Mouse (Mus musculus): ENCODE data around the gene Cxcr5. TPM values are rescaled to one million over a fixed set of nuclear protein-coding genes. Genes with fewer than 3 reads are reported as not detected.
"Not testable (repeated sequence)": the region's sequence is repeated elsewhere in the genome, so short reads cannot be mapped to it uniquely, and the experiment has no call there.

Cxcr5 gene
- polyA plus RNA-seq, 1 experiment, result not detected

DNA sequence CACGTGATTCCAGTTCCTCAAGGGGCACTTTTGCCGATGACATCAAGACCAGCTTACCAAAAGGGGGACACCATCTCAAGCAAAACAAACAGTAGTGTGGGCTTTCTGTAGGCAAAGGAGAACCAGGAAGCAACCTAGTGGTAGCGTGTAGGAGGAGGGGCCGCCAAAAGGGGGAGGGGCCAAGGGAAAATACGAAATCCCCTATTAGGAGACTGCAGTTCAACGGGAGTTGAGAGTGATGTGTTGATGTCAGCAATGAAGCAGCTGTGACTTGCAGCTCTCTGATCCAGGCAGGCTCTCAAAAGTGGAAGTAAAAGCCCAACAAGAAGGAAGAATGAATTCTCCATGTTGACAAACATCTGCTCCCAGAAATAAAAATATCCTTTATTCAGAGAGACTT is 17.7 kb upstream of the Cxcr5 start:
- H3K4me3 ChIP-seq (replicated peaks), result peak overlapping the region; percentile 61

DNA sequence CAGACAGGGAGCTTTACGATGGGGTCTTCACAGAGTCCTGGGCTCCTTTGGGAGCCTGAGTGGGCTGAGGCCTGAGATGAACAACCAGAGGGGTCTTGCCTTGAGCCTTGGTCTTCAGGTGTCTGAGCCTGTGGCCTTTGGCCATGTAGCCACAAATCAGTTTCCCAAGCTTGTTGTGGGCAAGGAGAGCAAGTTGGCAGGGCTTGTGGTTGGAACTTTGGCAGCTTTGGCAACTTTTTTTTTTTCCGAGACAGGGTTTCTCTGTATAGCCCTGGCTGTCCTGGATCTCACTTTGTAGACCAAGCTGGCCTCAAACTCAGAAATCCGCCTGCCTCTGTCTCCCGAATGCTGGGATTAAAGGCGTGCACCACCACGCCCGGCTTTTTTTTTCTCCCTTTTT is 14.4 kb upstream of the Cxcr5 start:
- not testable (repeated sequence) for H3K4me3 ChIP-seq (replicated peaks); H3K9me3 ChIP-seq (ENCODE audit: control insufficient read depth, low read length); H3K27me3 ChIP-seq (ENCODE audit: control insufficient read depth); H3K36me3 ChIP-seq (ENCODE audit: control insufficient read depth)
- H3K4me1 ChIP-seq (ENCODE audit: control insufficient read depth), result peaks cover 23% of the 10 kb centered on the region

More for the DNA sequence above, 17.7 kb upstream of the Cxcr5 start:
- Histone ChIP-seq H3K4me1 (ENCODE audit: control insufficient read depth) (peaks cover 38% of the 10 kb centered on the region), H3K27me3 (ENCODE audit: control insufficient read depth) (peaks cover 4% of the 10 kb centered on the region), H3K36me3 (ENCODE audit: control insufficient read depth) (no peaks in the 10 kb centered on the region), H3K9me3 (ENCODE audit: control insufficient read depth, low read length) (peaks cover 15% of the 10 kb centered on the region)
- TF ChIP-seq GATA1 (IDR thresholded peaks at IDR 0.05; ENCODE audit: low read length), result no peak

DNA sequence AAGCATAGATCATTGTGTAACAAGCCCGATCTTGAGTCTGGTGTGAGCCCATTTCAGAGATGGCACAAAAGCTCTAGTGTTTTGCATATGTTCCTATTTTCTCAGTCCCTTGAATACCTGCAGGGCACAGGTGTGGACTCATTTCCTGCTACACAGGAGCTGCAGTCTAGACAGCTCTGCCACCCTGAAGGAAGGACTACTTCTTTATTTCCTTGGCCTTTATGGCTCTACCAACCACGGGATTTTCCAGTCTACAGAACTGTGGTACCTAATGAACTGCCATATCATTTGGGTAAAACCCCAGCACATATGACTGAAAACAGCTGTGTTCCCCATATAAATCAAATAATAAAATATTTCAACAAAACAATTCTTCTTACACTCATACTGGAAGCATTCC is 13.4 kb upstream of the Cxcr5 start:
- no peaks in the 10 kb centered on the region for H3K9me3 ChIP-seq (ENCODE audit: control insufficient read depth, low read length)
- H3K4me3 ChIP-seq (replicated peaks), result no peak overlapping the region
- H3K27me3 ChIP-seq (ENCODE audit: control insufficient read depth), result no peaks in the 10 kb centered on the region
- peaks cover 16% of the 10 kb centered on the region for H3K4me1 ChIP-seq (ENCODE audit: control insufficient read depth)
- no peaks in the 10 kb centered on the region for H3K36me3 ChIP-seq (ENCODE audit: control insufficient read depth)
- TF ChIP-seq GATA1 (IDR thresholded peaks at IDR 0.05; ENCODE audit: low read length), result no peak
- no peak for TF ChIP-seq TAL1 (IDR thresholded peaks at IDR 0.05; ENCODE audit: low read length)

DNA sequence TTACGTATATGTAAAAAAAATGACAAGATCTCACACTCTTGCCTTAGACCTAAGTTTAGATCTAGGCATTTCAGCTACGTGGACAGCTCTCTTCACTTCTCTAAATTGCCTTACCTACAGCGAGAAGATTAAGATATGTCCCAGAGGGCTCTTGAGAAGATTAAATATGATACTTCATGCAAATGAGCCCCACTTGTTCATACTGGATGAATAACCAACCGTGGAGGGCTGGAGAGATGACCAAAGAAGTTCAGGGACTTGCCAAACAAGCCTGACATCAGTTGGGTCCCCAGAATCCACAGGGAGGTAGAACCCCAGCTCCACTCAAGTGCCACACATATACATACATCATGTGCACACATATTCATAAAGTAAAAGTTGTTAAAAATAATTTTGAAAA is 11.6 kb upstream of the Cxcr5 start:
- H3K4me1 ChIP-seq (ENCODE audit: control insufficient read depth), result 0 out of 2 replicates have a peak, but pooled peaks cover 3% of the 10 kb centered on the region
- H3K27me3 ChIP-seq (ENCODE audit: control insufficient read depth), result no peaks in the 10 kb centered on the region
- H3K4me3 ChIP-seq (replicated peaks), result no peak overlapping the region
- no peaks in the 10 kb centered on the region for H3K9me3 ChIP-seq (ENCODE audit: control insufficient read depth, low read length)
- TF ChIP-seq GATA1 (IDR thresholded peaks at IDR 0.05; ENCODE audit: low read length) (no peak), TAL1 (IDR thresholded peaks at IDR 0.05; ENCODE audit: low read length) (no peak)
- H3K36me3 ChIP-seq (ENCODE audit: control insufficient read depth), result no peaks in the 10 kb centered on the region

DNA sequence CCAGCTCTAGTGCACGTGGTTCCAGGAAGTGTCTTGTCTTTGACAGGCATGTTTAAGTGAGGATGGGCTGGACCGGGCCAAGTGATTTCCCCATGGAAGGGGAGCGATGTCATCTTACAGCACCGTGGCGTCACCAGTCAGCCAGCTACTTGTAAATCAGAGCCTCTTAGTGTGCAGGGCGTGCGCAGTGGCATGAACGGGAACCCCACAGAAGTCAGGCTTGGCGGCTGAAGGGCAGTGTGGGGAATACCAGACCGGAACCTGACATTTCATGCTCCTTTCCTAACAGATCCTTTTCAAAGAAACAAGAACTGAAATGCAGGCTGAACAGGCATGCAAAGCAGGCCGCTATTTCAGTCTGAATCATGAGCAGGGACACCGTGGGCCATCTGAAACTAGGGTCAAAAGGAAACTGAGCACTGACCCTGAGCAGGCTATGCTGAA is 9.3 kb upstream of the Cxcr5 start:
- peaks cover 9% of the 10 kb centered on the region for H3K4me1 ChIP-seq (ENCODE audit: control insufficient read depth)

DNA sequence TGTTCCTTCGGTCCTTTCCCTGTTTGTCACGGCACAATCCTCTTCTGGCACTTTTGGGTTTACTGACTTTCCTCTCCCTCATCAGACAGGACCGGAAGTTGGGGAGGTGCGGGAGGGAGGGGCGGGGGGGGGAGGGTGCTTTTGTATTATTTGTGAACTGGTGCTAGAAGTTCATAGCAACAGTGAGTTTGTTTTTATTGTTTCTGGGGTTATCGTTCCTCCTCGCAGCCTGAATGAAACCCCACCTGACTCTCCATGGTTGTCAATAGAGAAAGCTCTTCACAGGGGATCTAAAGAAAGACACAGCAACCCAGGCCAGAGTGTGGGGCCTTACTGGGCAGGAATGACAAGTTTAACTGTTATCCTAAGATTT is 6.4 kb upstream of the Cxcr5 start:
- Histone ChIP-seq H3K9me3 (ENCODE audit: control insufficient read depth, low read length) (no peaks in the 10 kb centered on the region), H3K4me3 (replicated peaks) (no peak overlapping the region), H3K4me1 (ENCODE audit: control insufficient read depth) (peaks cover 26% of the 10 kb centered on the region), H3K27me3 (ENCODE audit: control insufficient read depth) (no peaks in the 10 kb centered on the region), H3K36me3 (ENCODE audit: control insufficient read depth) (no peaks in the 10 kb centered on the region)
- TF ChIP-seq GATA1 (IDR thresholded peaks at IDR 0.05; ENCODE audit: low read length) (no peak), TAL1 (IDR thresholded peaks at IDR 0.05; ENCODE audit: low read length) (no peak)

More for the DNA sequence above, 9.3 kb upstream of the Cxcr5 start:
- no peak overlapping the region for H3K4me3 ChIP-seq (replicated peaks)
- no peaks in the 10 kb centered on the region for H3K36me3 ChIP-seq (ENCODE audit: control insufficient read depth)
- TF ChIP-seq GATA1 (IDR thresholded peaks at IDR 0.05; ENCODE audit: low read length) (no peak), TAL1 (IDR thresholded peaks at IDR 0.05; ENCODE audit: low read length) (no peak)
- H3K27me3 ChIP-seq (ENCODE audit: control insufficient read depth), result no peaks in the 10 kb centered on the region
- H3K9me3 ChIP-seq (ENCODE audit: control insufficient read depth, low read length), result no peaks in the 10 kb centered on the region

DNA sequence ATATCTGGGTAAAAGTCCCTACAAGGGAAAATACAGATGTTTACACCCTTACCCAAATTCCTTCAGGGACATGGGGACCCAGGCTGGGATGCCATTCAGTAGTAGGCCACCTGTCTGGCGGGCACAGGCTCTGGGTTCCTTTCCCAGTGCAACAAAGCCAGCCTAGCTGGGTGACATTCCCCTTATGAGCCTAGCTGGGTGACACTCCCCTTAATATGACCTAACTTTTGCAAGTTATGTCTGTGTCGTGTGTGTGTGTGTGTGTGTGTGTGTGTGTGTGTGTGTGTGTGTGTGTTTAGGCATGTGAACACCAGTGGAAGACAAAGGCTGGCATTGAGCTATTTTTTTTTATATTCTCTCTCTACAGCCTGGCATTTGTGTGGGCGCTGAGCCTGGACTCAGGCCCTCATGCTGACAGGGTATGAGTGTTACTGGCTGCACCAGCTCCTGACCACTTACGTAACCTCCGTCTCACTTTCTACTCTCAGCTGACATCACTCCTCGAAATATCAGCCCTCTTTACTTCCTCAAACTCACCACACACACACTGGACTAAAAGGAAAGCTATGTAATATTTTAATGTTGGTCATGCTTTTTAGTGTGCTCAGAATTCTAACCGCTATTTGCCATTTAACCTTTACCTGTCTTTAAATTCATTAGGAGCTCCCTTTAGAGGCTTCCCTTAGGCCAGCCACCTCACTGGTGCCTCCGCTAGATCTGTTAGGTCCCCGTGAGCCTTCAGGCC is 5.8 kb upstream of the Cxcr5 start:
- no peak overlapping the region for H3K4me3 ChIP-seq (replicated peaks)
- no peak for TF ChIP-seq GATA1 (IDR thresholded peaks at IDR 0.05; ENCODE audit: low read length)
- TF ChIP-seq TAL1 (IDR thresholded peaks at IDR 0.05; ENCODE audit: low read length), result no peak
- peaks cover 32% of the 10 kb centered on the region for H3K4me1 ChIP-seq (ENCODE audit: control insufficient read depth)
- H3K36me3 ChIP-seq (ENCODE audit: control insufficient read depth), result no peaks in the 10 kb centered on the region
- no peaks in the 10 kb centered on the region for H3K9me3 ChIP-seq (ENCODE audit: control insufficient read depth, low read length)
- H3K27me3 ChIP-seq (ENCODE audit: control insufficient read depth), result no peaks in the 10 kb centered on the region

DNA sequence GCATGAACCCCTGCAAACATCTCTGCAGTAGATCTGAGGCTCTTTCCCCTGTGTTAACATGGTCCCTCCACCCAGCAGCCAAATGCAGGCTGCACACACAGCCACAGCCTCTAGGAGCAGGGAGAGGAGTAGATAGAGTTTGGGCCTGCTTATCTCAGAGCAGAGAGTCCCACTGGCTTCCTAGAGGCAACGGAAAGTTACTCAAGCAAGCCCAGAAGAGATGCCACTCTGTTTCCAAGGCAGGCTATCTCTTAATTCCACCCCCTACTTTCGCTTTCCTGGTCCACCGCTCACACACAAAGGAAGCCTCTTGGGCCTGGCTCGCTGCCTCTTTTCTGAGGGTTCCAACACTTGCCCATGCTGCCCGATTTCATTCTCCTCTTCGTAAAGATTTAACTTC is 3.7 kb upstream of the Cxcr5 start:
- TF ChIP-seq TAL1 (IDR thresholded peaks at IDR 0.05; ENCODE audit: low read length) (no peak), GATA1 (IDR thresholded peaks at IDR 0.05; ENCODE audit: low read length) (no peak)
- no peaks in the 10 kb centered on the region for H3K36me3 ChIP-seq (ENCODE audit: control insufficient read depth)
- no peaks in the 10 kb centered on the region for H3K27me3 ChIP-seq (ENCODE audit: control insufficient read depth)
- H3K4me1 ChIP-seq (ENCODE audit: control insufficient read depth), result peaks cover 44% of the 10 kb centered on the region
- H3K9me3 ChIP-seq (ENCODE audit: control insufficient read depth, low read length), result no peaks in the 10 kb centered on the region
- peak overlapping the region; percentile 42 for H3K4me3 ChIP-seq (replicated peaks)

DNA sequence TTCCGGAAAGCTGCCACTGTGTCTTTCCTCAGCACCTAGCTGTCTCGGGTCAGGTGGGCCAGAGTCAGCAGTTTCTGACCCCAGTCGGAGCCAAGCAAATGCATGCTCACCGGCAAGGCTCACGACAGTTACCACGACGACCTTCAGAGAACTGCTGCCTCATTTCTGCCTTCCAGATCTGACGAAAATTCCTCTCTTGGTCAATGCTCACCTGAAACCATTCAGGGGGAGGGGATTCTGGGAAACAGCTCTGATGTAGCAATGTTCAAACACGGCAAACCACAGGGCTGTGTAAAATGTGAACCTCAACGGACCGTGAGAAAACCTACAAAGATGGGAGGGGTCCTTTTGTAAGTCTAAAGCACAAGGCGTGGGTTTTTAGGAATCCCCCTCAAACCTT is 1.3 kb upstream of the Cxcr5 start:
- H3K4me1 ChIP-seq (ENCODE audit: control insufficient read depth), result peaks cover 42% of the 10 kb centered on the region
- H3K4me3 ChIP-seq (replicated peaks), result no peak overlapping the region
- no peaks in the 10 kb centered on the region for H3K27me3 ChIP-seq (ENCODE audit: control insufficient read depth)
- no peaks in the 10 kb centered on the region for H3K36me3 ChIP-seq (ENCODE audit: control insufficient read depth)
- no peak for TF ChIP-seq TAL1 (IDR thresholded peaks at IDR 0.05; ENCODE audit: low read length)
- H3K9me3 ChIP-seq (ENCODE audit: control insufficient read depth, low read length), result no peaks in the 10 kb centered on the region

DNA sequence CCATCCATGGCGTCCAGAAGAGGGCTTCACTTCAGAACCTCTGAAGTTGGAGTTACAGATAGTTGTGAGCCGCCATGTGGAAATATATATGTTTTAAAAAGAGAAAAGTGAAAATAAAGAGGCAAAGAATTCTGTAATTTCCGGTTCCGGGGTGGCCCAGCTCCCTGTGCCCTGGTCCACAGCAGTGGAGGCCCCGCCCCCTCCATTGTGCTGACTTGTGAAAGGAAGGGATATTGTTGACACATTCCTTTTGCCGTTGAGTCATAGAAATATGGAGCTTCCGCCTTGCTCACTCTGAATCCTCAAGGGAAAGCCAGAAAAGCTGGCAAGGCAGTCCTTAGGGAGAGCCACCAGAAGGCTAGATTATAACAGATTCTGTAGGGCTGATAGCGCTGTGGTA is 9.5 kb downstream of the Cxcr5 start:
- no peak for TF ChIP-seq TAL1 (IDR thresholded peaks at IDR 0.05; ENCODE audit: low read length)
- no peak for TF ChIP-seq GATA1 (IDR thresholded peaks at IDR 0.05; ENCODE audit: low read length)
- no peaks in the 10 kb centered on the region for H3K36me3 ChIP-seq (ENCODE audit: control insufficient read depth)
- no peak overlapping the region for H3K4me3 ChIP-seq (replicated peaks)
- H3K4me1 ChIP-seq (ENCODE audit: control insufficient read depth), result no peaks in the 10 kb centered on the region
- H3K27me3 ChIP-seq (ENCODE audit: control insufficient read depth), result no peaks in the 10 kb centered on the region
- no peaks in the 10 kb centered on the region for H3K9me3 ChIP-seq (ENCODE audit: control insufficient read depth, low read length)
